Mouse (Mus musculus) bone marrow, adult 2 months (tissue): Measurements from ENCODE around the gene Pced1b.

Source experiments
- CTCF ChIP-seq: fragments of 200-500 bp; IDR thresholded peaks from 2 replicates; pipeline ENCODE4 v1.5.1; 2011; ENCODE audit warnings: low read length, control low read depth; ENCODE audit not compliant: control insufficient read depth, insufficient read depth
- POLR2A ChIP-seq: fragments of 200-500 bp; IDR thresholded peaks from 2 replicates; pipeline ENCODE4 v1.6.1; 2011; ENCODE audit warnings: low read depth, mild to moderate bottlenecking, control low read depth, low read length, borderline replicate concordance; ENCODE audit not compliant: control insufficient read depth

DNA sequence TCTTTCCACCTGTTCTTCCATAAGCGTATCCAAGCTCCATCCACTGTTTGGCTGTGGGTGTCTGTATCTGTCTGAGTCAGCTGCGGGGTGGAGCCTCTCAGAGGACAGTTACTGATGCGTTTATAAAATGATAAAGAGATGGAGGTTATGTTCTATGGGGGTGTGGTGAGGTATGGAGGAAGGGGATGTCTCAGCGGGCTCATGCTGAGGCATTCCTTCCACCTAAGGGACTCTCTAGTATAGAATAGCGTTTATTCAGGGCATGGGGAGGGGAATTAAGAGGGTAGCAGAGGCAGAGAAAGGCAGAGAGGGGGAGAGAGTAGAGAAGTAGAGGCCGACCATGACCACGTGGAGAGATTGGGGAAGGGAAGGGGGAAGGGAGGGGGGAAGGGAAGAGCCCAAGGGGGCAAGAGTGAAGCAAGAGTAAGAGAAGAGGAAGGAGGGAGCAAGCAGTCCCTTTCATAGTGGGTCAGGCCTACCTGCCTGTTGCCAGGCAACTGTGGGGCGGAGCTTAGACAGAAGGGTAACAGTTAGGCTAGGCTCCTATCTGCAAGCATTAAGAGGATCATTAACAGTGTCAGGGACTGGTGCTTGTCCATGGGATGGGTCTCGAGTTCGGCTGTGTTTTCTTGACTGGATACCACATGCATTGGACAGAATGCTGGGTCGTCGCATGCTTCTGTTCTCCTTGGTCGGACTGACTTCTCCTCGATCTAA is 90.9 kb downstream of the Pced1b start:
- no peak for TF ChIP-seq CTCF
- no peak for TF ChIP-seq POLR2A
